Mouse (Mus musculus) intestine, embryonic 16.5 days (tissue): ENCODE measurements around the gene Strc. TPM values are rescaled to one million over a fixed set of nuclear protein-coding genes. Genes with fewer than 3 reads are reported as not detected.

Experiments used
- ATAC-seq: fragments of 200-750 bp; cut with Nextera tagmentation; 2 replicates; pipeline ENCODE4 v1.8.0; 2017; ENCODE audit warnings: moderate TSS enrichment, moderate library complexity
- H3K27ac ChIP-seq: fragments of 300-500 bp; sonication (generic); 2 replicates; pipeline ENCODE4 v1.5.1; 2014; ENCODE audit warnings: mild to moderate bottlenecking, low read length
- H3K27me3 ChIP-seq: fragments of 300-500 bp; sonication (generic); replicated peaks from 2 replicates; pipeline ENCODE4 v1.6.1; 2014; ENCODE audit warnings: low read length, control low read depth, mixed read lengths; ENCODE audit not compliant: control insufficient read depth, insufficient read depth
- H3K36me3 ChIP-seq: fragments of 300-500 bp; sonication (generic); 2 replicates; pipeline ENCODE4 v1.6.1; 2014; ENCODE audit warnings: low read length, control low read depth; ENCODE audit not compliant: control insufficient read depth, insufficient read depth
- H3K4me1 ChIP-seq: fragments of 300-500 bp; sonication (generic); 2 replicates; pipeline ENCODE4 v1.6.1; 2014; ENCODE audit warnings: low read length, control low read depth, mixed read lengths; ENCODE audit not compliant: control insufficient read depth, insufficient read depth
- H3K4me2 ChIP-seq: fragments of 300-500 bp; sonication (generic); 2 replicates; pipeline ENCODE4 v1.6.1; 2014; ENCODE audit warnings: low read depth, low read length, control low read depth
- H3K4me3 ChIP-seq: fragments of 300-500 bp; sonication (generic); 2 replicates; pipeline ENCODE4 v1.5.1; 2014; ENCODE audit warnings: mild to moderate bottlenecking, low read length
- H3K9ac ChIP-seq: fragments of 300-500 bp; sonication (generic); 2 replicates; pipeline ENCODE4 v1.6.1; 2014; ENCODE audit warnings: low read depth, low read length
- H3K9me3 ChIP-seq: fragments of 300-500 bp; sonication (generic); 2 replicates; pipeline ENCODE4 v1.6.1; 2016; ENCODE audit warnings: low read length, control low read depth; ENCODE audit not compliant: control insufficient read depth
- WGBS: fragments of 180-500 bp; shearing (Covaris S2); extraction: QIAGEN DNeasy Blood & Tissue Kit; methylation state at CpG from one replicate; pipeline ENCODE4 v1.1.7; 2014; 5-methylcytosine and 5-hydroxymethylcytosine counted together
- polyA plus RNA-seq: library from polyadenylated mRNA; unstranded; fragments of >200 nt; fragmentation: Nextera tagmentation; extraction: Ambion mirVana; gene quantifications from 2 replicates; pipeline ENCODE4 v1.2.1, GENCODE M21; 2015

The Strc gene
- polyA plus RNA-seq, 1 experiment from 2014 or later, result 0.04 TPM

- peak within 1 kb of the TSS; percentile 100 for H3K9ac ChIP-seq
- no peaks in the 10 kb centered on the region for H3K9me3 ChIP-seq
- peak within 1 kb of the TSS; percentile 67 for H3K4me2 ChIP-seq
- H3K4me1 ChIP-seq, result peaks cover 14% of the 10 kb centered on the region; the same call in 1 of the 2 replicates
- H3K27me3 ChIP-seq, result no peaks in the 10 kb centered on the region
- no peaks in the 10 kb centered on the region for H3K36me3 ChIP-seq
- peak within 1 kb of the TSS; percentile 98 for H3K27ac ChIP-seq
- H3K4me3 ChIP-seq, result peak within 1 kb of the TSS; percentile 99
- peak; percentile 99 for ATAC-seq
- WGBS, result under 1% methylated on average over 68 of the region's 68 CpGs
Measured at GRCm38 (mm10) chr2:121413387-121414042, 26.5 kb upstream of the Strc start, which contains the start of the genes Pdia3 and Catsper2. Gene Pdia3, plus strand, starts transcription at chr2:121413775. Gene Catsper2, minus strand, starts transcription at chr2:121413792.

GRCm38 (mm10) chr2:121412843-121413386 is 25.9 kb upstream of the Strc start:
- H3K9me3 ChIP-seq, result no peaks in the 10 kb centered on the region
- peaks cover 14% of the 10 kb centered on the region; the same call in 1 of the 2 replicates for H3K4me1 ChIP-seq
- H3K9ac ChIP-seq, result peak overlapping the region; percentile 100
- H3K4me2 ChIP-seq, result peak overlapping the region; percentile 65
- WGBS, result 9% methylated on average over 4 of the region's 4 CpGs
- peak overlapping the region; percentile 99 for H3K4me3 ChIP-seq
- no peaks in the 10 kb centered on the region for H3K27me3 ChIP-seq
- no peaks in the 10 kb centered on the region for H3K36me3 ChIP-seq
- peak; percentile 2 for ATAC-seq
- peak overlapping the region; percentile 98 for H3K27ac ChIP-seq

- Histone ChIP-seq H3K27me3 (no peaks in the 10 kb centered on the region), H3K4me1 (peaks cover 4% of the 10 kb centered on the region; the same call in 1 of the 2 replicates), H3K4me3 (no peak overlapping the region), H3K9ac (no peak overlapping the region), H3K9me3 (no peaks in the 10 kb centered on the region), H3K4me2 (no peak overlapping the region), H3K27ac (no peak overlapping the region), H3K36me3 (no peaks in the 10 kb centered on the region)
- whole genome bisulfite sequencing, result 39% methylated on average over 4 of the region's 4 CpGs
- ATAC-seq, result no peak
Measured at GRCm38 (mm10) chr2:121408160-121408559, 21.2 kb upstream of the Strc start.

- Histone ChIP-seq H3K9ac (no peak overlapping the region), H3K4me3 (no peak overlapping the region), H3K27ac (no peak overlapping the region), H3K9me3 (no peaks in the 10 kb centered on the region), H3K36me3 (no peaks in the 10 kb centered on the region), H3K4me2 (no peak overlapping the region), H3K4me1 (no peaks in the 10 kb centered on the region), H3K27me3 (no peaks in the 10 kb centered on the region)
- ATAC-seq, result no peak
Measured at GRCm38 (mm10) chr2:121403296-121403695, 16.3 kb upstream of the Strc start.

- Histone ChIP-seq H3K27ac (no peak overlapping the region), H3K36me3 (no peaks in the 10 kb centered on the region), H3K9me3 (no peaks in the 10 kb centered on the region), H3K27me3 (no peaks in the 10 kb centered on the region), H3K4me2 (no peak overlapping the region), H3K4me1 (no peaks in the 10 kb centered on the region), H3K9ac (no peak overlapping the region), H3K4me3 (no peak overlapping the region)
- ATAC-seq, result no peak; the same call in 1 of the 2 replicates
- 13% methylated on average over 8 of the region's 8 CpGs for WGBS
Measured at GRCm38 (mm10) chr2:121396624-121397023, 9.7 kb upstream of the Strc start.

- no peak overlapping the region for H3K4me2 ChIP-seq
- WGBS, result 46% methylated on average over 2 of the region's 2 CpGs
Measured at GRCm38 (mm10) chr2:121374766-121375165, 12.2 kb downstream of the Strc start.

GRCm38 (mm10) chr2:121372266-121372665 is 14.7 kb downstream of the Strc start:
- Histone ChIP-seq H3K27ac (no peak overlapping the region), H3K9ac (no peak overlapping the region), H3K36me3 (no peaks in the 10 kb centered on the region), H3K9me3 (no peaks in the 10 kb centered on the region), H3K27me3 (no peaks in the 10 kb centered on the region), H3K4me2 (no peak overlapping the region), H3K4me1 (no peaks in the 10 kb centered on the region), H3K4me3 (no peak overlapping the region)
- WGBS, result 67% methylated on average over 3 of the region's 3 CpGs
- no peak for ATAC-seq

More at GRCm38 (mm10) chr2:121374766-121375165, 12.2 kb downstream of the Strc start:
- Histone ChIP-seq H3K9me3 (no peaks in the 10 kb centered on the region), H3K4me1 (no peaks in the 10 kb centered on the region), H3K36me3 (no peaks in the 10 kb centered on the region), H3K27me3 (no peaks in the 10 kb centered on the region), H3K27ac (no peak overlapping the region), H3K4me3 (no peak overlapping the region), H3K9ac (no peak overlapping the region)
- no peak for ATAC-seq

- Histone ChIP-seq H3K9ac (no peak overlapping the region), H3K4me3 (no peak overlapping the region), H3K4me1 (no peaks in the 10 kb centered on the region), H3K4me2 (no peak overlapping the region), H3K27me3 (no peaks in the 10 kb centered on the region), H3K9me3 (no peaks in the 10 kb centered on the region), H3K36me3 (no peaks in the 10 kb centered on the region), H3K27ac (no peak overlapping the region)
- no peak for ATAC-seq
- WGBS, result 74% methylated on average over 5 of the region's 5 CpGs
Measured at GRCm38 (mm10) chr2:121370921-121371320, 16.0 kb downstream of the Strc start.

- no peak for ATAC-seq
- WGBS, result 79% methylated on average over 2 of the region's 2 CpGs
- no peaks in the 10 kb centered on the region for H3K9me3 ChIP-seq
Measured at GRCm38 (mm10) chr2:121368831-121369230, 18.1 kb downstream of the Strc start.

More at GRCm38 (mm10) chr2:121368831-121369230, 18.1 kb downstream of the Strc start:
- H3K4me3 ChIP-seq, result no peak overlapping the region
- no peaks in the 10 kb centered on the region for H3K36me3 ChIP-seq
- H3K9ac ChIP-seq, result no peak overlapping the region
- H3K27ac ChIP-seq, result no peak overlapping the region
- no peak overlapping the region for H3K4me2 ChIP-seq
- no peaks in the 10 kb centered on the region for H3K27me3 ChIP-seq
- H3K4me1 ChIP-seq, result no peaks in the 10 kb centered on the region
